Mouse (Mus musculus): ENCODE data around the gene Gm42372.
"Not testable (repeated sequence)": the region's sequence is repeated elsewhere in the genome, so short reads cannot be mapped to it uniquely, and the experiment has no call there.

Gm42372 gene

GRCm38 (mm10) chr7:16982859-16983568 lies at the start of gene Gm42372:
TSS of gene Gm42372 (plus strand) at chr7:16983086.
- ATAC-seq (ENCODE audit: insufficient number of reproducible peaks, low FRiP score, low TSS enrichment) = peak; percentile 82

GRCm38 (mm10) chr7:16937312-16937711 lies 45.6 kb upstream of the Gm42372 start:
- ATAC-seq (ENCODE audit: insufficient number of reproducible peaks, low FRiP score, low TSS enrichment) = no peak

DNA sequence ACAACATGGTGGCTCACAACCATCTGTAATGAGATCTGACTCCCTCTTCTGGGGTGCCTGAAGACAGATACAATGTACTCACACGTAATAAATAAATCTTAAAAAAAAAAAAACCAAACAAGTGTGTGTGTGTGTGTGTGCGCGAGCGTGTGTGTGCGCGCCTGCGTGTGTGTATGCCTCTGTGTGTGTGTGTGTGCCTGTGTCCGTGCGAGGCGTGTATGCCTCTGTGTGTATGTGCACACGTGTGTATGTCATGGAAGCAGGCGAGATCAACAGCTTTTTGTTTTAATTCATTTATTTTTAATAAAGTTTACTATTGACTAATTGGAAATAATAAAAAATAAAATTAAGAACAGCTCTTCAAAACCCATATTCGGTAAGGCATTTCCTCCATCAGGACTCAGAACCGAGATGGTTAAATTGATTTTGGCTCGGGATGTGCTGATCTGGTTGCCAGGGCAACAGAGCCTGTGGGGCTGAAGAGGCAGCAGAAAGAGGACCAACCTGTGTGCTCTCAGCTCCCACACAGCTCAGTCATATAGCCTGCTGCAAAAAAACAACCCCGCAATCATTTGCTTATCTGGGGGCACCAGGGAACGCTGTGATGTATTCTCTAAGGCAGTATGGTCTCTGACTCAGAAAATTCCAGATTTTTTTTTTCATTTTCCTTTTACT lies 44.6 kb upstream of the Gm42372 start:
- no peak; the same call in 1 of the 2 replicates for ATAC-seq (ENCODE audit: insufficient number of reproducible peaks, low FRiP score, low TSS enrichment)

- ATAC-seq (ENCODE audit: insufficient number of reproducible peaks, low FRiP score, low TSS enrichment) = no peak
Observed at GRCm38 (mm10) chr7:16940292-16940691, 42.6 kb upstream of the Gm42372 start.

GRCm38 (mm10) chr7:16942861-16943260 lies 40.0 kb upstream of the Gm42372 start:
- no peak for ATAC-seq (ENCODE audit: insufficient number of reproducible peaks, low FRiP score, low TSS enrichment)

- peak; percentile 78; the same call in 1 of the 2 replicates for ATAC-seq (ENCODE audit: insufficient number of reproducible peaks, low FRiP score, low TSS enrichment)
Observed at GRCm38 (mm10) chr7:16944061-16944807, 38.7 kb upstream of the Gm42372 start, which contains the start of gene Pnmal2. TSS of gene Pnmal2 (plus strand) at chr7:16944682.

DNA sequence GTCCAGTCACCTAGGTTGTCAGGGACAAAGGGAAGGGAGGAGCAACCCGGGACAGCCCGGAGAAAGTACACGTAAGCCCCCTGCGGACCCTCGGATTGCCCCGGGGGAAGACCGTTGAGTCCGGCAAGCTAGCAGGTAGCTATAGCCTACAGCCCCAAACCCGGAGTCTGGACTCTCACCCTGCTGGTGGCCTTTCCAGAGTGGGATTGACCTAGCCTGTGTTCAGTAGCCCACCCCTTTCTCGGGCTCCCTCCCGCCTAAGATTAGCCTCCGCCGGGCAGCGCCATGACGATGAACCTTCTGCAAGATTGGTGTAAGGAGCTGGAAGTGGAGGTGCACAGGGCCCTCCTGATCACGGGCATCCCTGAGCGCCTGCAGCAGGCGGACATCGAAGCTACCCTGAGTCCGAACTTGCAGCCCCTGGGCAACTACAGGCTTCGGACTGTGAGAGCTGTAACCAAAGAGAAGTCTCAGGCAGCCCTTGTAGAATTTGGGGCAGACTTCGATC lies 38.0 kb upstream of the Gm42372 start:
- 0 out of 2 replicates have a peak, but pooled peaks have one; percentile 9 for ATAC-seq (ENCODE audit: insufficient number of reproducible peaks, low FRiP score, low TSS enrichment)

GRCm38 (mm10) chr7:16945419-16945818 lies 37.5 kb upstream of the Gm42372 start:
- ATAC-seq (ENCODE audit: insufficient number of reproducible peaks, low FRiP score, low TSS enrichment) = no peak

DNA sequence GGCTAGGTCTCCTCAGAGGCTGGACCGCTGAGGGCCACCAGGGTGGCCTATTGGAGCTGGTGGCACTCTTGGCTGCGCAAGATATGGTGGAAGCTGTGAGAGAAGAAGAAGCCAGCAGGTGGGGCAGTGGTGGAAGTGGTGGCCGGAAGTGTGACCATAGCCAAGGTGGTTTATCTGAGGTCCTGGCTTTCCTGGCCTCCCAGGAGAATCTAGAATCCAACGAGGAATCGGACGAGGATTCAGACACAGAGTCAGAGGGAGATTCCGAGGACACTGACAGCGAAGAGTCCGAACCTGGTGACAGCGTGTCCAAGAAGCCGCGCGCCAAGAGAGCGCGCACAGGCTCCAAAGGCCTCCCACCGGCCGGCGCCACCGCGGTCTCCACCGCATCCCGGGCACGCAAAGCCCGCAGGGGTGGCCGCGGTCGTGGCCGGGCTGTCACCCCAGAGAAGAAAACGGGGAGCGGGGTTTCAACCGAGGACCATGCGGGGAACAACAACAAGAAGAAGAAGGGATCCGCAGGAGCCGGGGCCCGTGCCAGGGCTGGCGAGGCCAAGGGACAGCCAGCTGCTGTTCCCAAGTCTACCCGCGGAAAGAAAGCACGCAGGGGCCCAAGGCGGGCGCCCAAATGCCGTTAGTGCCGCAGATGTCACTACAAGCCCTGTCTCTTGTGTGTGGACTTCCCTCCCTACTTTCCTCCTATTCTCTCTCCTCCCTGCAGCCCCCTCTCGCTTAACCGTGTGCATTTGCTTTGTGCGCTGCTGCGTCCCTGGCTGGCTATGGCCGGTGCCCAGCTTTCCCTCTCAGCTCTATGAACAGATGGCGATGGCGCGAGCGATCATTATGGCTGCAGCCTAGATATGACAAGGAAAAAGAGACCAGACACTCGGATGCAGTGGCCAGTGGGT lies 36.2 kb upstream of the Gm42372 start:
- ATAC-seq (ENCODE audit: insufficient number of reproducible peaks, low FRiP score, low TSS enrichment) = no peak

DNA sequence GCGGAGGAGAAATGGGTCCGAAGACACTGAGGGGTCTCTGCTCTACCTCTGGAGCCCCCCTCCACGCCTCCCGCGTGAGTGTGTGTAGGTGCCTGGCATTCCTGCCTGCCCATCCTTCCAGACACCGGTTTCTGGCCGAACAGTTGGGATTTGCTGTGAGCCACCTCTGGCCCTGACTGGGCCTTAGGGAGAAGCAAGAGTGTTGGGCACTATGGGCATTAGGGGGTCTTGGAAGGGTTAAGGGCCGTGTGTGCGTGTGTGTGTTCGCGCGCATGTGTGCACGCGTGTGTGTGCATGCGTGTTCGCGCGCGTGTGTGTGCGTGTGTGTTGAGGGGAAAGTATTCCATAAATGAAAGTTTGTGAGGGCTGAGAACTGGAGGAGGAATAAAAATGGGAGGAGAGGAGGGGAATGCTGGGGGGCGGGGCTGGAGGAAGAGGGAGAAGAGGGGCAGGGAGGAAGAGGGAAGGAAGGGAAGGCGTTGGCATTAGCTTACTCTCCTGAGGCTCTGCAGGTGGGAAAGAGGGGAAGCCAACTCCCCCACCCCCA lies 35.5 kb upstream of the Gm42372 start:
- no peak for ATAC-seq (ENCODE audit: insufficient number of reproducible peaks, low FRiP score, low TSS enrichment)

DNA sequence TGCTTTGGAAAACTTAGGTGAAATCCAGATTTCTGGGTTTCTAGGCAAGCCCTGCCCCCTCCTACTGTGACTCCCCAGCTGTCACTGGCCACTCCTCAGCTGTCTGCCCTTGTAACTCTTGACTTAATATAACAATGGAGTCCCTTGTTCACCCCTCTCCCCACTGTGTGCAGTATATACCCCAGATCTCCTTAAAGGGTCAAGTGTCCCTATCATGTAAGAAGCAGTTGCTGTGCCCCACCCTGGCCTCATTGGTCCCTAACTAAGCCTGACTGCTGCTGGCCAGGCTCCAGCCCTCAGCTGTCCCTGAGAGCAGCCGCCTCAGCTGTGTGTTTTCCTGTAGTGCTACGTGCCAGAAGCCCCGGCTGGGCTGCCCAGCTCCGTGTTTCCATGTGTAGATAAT lies 34.9 kb upstream of the Gm42372 start:
- no peak for ATAC-seq (ENCODE audit: insufficient number of reproducible peaks, low FRiP score, low TSS enrichment)

DNA sequence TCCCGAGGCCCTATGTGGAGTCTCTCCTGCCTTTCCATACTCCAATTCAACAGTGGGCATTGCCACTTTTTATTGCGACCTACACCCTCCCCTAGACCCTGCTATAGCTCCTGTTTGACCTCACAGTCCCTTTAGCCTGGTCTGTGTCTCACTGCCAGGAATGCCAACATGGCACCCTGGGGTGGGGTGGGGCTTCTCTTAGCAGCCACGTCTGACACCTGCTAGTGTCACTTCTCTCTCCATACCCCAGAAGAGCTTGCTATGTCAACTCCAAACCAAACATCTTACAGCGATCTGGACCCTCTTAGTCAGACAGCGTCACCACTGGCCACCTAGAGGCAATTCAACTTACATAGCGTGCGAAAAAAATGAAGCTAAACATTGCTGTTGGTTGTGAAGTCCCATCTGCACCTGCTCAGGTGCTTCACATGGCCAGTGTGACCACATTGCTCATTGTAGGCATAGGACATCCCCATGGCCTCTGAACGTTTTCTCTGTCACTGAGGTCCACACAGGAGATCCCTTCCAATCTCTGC lies 33.9 kb upstream of the Gm42372 start:
- no peak for ATAC-seq (ENCODE audit: insufficient number of reproducible peaks, low FRiP score, low TSS enrichment)

DNA sequence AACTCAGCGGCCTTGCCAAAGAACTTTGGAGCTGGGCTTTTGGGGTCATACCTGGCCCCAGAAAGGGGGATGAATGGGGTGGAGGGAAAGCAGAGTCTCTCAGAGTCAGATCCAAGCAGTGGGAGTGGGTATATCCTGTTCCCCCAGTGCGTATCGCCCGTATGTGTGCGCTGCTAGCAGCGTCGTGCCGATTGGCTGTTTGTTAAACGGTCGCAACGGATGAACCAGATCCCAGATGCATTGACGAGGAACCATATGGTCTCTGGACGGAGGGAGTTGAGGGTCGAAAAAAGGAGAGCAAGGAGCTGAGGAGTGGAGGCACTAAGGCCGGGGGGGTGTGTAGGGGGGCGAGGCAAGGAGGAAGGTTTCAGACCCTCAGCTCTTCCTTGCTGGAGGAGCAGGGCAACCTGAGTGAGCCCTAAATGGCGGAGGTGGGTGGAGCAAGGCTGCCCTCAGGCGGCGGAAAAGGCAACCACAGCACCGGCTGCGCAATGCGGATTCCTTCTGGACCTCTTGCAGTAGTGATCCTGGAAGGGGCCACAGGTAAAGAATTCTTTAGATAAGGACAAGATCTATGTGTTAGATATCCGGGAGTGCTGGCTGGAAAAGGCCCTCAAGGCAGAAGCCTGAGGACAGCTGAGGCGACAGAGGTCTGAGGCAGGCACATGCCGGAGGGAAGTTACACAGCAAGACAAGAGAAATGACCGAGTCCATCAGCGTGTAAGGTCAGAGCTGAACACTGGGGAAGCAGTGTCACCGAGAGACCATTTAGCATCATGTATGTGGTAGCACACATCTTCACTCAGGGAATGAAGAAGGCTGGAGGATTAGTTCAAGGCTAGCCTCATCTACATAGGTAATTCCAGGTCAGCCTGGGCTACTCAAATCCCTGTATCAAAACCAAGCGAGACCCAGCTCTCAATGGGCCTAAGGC lies 32.7 kb upstream of the Gm42372 start:
- ATAC-seq (ENCODE audit: insufficient number of reproducible peaks, low FRiP score, low TSS enrichment) = peak; percentile 63

DNA sequence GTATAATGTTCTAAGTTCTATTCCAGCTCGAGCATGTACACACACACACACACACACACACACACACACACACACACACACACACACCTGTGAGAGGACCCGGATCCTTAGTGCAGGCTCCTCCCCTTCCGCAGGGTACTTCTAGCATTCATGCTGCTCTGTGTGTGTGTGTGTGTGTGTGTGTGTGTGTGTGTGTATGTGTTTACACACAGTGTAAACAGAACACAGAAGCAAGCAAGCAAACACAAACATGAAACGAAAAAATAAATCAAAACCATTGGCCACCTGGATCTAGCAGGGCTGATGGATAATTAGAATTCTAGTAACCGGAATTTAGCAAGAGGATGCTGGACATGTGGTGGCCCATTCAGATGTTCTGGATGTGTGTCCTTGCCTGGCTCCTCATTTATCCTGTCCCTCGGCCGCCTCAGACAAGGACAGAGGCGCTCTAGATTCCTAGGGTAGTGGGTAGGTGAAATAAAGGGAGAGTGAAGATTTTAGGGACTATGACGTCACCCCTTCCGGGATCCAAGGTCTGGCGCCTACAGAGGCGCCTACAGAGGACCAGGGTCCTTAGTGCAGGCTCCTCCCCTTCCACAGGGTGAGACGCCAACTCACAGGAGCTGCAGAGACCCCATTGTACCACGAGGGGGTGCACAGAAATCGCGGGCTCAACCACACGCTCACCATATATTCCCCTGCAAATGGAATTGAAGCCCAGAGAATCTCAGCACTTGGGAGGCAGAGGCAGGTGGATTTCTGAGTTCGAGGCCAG lies 31.8 kb upstream of the Gm42372 start:
- peak; percentile 29; the same call in 1 of the 2 replicates for ATAC-seq (ENCODE audit: insufficient number of reproducible peaks, low FRiP score, low TSS enrichment)

DNA sequence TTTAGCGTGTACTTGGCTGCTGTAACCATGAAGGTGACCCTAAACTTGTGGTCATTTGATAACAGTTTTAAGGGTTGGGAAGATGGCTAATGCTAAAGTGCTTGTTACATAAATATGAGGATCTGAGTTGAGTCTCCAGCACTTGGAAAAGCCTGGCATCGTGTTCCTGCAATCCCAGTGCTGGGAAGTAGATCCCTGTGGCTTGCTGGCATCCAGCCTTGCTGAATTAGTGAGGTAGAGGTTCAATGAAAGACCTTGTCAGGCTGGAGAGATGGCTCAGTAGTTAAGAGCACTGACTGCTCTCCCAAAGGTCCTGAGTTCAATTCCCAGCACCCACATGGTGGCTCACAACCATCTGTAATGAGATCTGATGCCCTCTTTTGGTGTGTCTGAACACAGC lies 29.1 kb upstream of the Gm42372 start:
- ATAC-seq (ENCODE audit: insufficient number of reproducible peaks, low FRiP score, low TSS enrichment) = not testable (repeated sequence)

GRCm38 (mm10) chr7:16955712-16956111 lies 27.2 kb upstream of the Gm42372 start:
- no peak for ATAC-seq (ENCODE audit: insufficient number of reproducible peaks, low FRiP score, low TSS enrichment)
